Mouse (Mus musculus): ENCODE data around the gene Rbm33. TPM values are rescaled to one million over a fixed set of nuclear protein-coding genes. Genes with fewer than 3 reads are reported as not detected.

Rbm33 gene
- 10 to 100 TPM; 29.3 to 37.0 TPM for polyA plus RNA-seq (2017; shearing (Covaris generic))

DNA sequence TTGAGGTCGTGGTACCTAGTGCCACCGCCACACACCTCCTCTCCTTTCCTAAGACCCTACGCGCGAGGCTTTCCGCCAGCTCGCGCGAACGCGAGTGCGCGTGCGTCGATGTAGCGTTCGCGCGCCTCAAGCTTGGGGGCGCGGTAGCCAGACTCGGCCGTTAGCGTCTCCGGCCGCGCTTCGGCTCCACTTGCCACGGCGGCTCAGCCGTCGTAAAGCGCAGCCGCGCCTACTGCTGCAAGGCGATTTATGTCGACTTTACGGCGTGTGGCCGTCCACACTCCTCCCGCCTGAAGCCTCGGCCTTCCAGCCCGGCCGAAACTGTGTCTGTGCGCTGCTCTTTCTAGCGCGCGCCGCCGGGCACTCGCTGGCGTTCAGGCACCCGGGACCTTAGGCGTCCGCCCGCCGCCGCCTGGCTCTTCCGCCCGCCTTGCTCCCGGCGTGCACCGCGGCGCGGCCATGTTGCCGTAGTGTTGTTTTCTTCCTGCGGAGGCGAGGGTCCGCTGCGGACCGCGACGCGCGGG is at the start of gene Rbm33:
TSS of gene Rbm33 (plus strand) at position 400 of the 524 bp plus-strand sequence.

DNA sequence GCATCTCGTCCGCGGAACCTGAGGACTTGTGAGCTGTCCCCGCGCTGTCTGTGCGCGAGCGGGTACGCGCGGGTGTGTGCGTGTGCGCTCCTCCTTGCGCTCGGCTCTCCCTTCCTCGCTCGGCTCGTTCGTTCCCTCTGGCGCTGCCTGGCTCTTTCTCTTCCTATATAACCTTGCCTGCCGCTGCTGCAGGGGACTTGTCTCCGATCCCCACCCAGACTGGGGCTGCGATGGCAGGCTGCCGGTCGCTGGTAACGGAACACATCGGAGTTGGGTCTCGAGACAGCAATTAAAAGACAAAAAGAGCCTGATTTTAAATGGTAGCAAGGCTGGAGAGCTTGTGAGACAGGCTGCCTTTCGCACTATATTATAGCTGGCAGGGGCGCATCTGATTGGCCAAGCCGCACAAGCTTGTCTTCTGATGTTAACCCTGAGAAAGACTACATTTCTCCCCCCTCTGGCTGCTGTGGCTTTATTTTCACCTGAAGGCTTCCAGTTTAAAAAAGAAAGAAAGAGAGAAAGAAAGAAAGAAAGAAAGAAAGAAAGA is 149.9 kb downstream of the Rbm33 start, which contains the start of gene Shh:
TSS of gene Shh (minus strand) at position 497 of the 547 bp plus-strand sequence.

Other genes starting within 250 kb of the Rbm33 start
- gene Insig1, start 245.8 kb upstream of the Rbm33 start, polyA plus RNA-seq (2017; shearing (Covaris generic)), result 10 to 100 TPM; 11.0 to 17.6 TPM
- under 1 TPM in 1 of 2 experiments, not detected in 1; 0.22 TPM for gene En2, start 151.4 kb upstream of the Rbm33 start, polyA plus RNA-seq (2017; shearing (Covaris generic))
- gene Cnpy1, start 71.3 kb upstream of the Rbm33 start, polyA plus RNA-seq (2017; shearing (Covaris generic)), result under 1 TPM in 1 of 2 experiments, not detected in 1; 0.06 TPM
- not detected for gene Shh, start 150.1 kb downstream of the Rbm33 start, polyA plus RNA-seq (2017; shearing (Covaris generic))

All from activated CD4-positive, CD25-positive, alpha-beta regulatory T cell (primary cell).